Mouse (Mus musculus) right cerebral cortex, postnatal 25 days (tissue): Measurements from ENCODE around the gene Oas1c.
"Not testable (repeated sequence)": the region's sequence is repeated elsewhere in the genome, so short reads cannot be mapped to it uniquely, and the experiment has no call there.

Experiments used
- DNase-seq: peaks from one replicate; pipeline ENCODE4 v3.0.0; 2022

Oas1c gene

GRCm38 (mm10) chr5:120811951-120812819 lies at the start of gene Oas1c:
Gene Oas1c (minus strand): TSS chr5:120812514.
- DNase-seq, result peak; percentile 73

GRCm38 (mm10) chr5:120861121-120861520 lies 48.8 kb upstream of the Oas1c start, which contains the start of gene Oas1h:
Gene Oas1h (plus strand): TSS chr5:120861421.
- DNase-seq, result no peak

GRCm38 (mm10) chr5:120859241-120859640 lies 46.9 kb upstream of the Oas1c start:
- DNase-seq, result no peak

GRCm38 (mm10) chr5:120849601-120850136 lies 37.4 kb upstream of the Oas1c start:
- no peak for DNase-seq

- DNase-seq, result no peak
Measured at GRCm38 (mm10) chr5:120847067-120847466, 34.8 kb upstream of the Oas1c start, which contains the start of gene Oas1f. Gene Oas1f (plus strand): TSS chr5:120847367.

- DNase-seq, result no peak
Measured at GRCm38 (mm10) chr5:120844713-120845112, 32.4 kb upstream of the Oas1c start.

- no peak for DNase-seq
Measured at GRCm38 (mm10) chr5:120836731-120837585, 24.6 kb upstream of the Oas1c start.

- DNase-seq, result no peak
Measured at GRCm38 (mm10) chr5:120833335-120834280, 21.3 kb upstream of the Oas1c start.

GRCm38 (mm10) chr5:120831031-120831430 lies 18.7 kb upstream of the Oas1c start:
- no peak for DNase-seq

GRCm38 (mm10) chr5:120818999-120819398 lies 6.7 kb upstream of the Oas1c start:
- DNase-seq, result no peak

GRCm38 (mm10) chr5:120815949-120816348 lies 3.6 kb upstream of the Oas1c start:
- no peak for DNase-seq

GRCm38 (mm10) chr5:120813023-120813422 lies 709 bp upstream of the Oas1c start:
- no peak for DNase-seq

- no peak for DNase-seq
Measured at GRCm38 (mm10) chr5:120809171-120809570, 3.1 kb downstream of the Oas1c start.

GRCm38 (mm10) chr5:120806458-120806857 lies 5.9 kb downstream of the Oas1c start:
- no peak for DNase-seq

GRCm38 (mm10) chr5:120803596-120803995 lies 8.7 kb downstream of the Oas1c start:
- no peak for DNase-seq

- DNase-seq, result not testable (repeated sequence)
Measured at GRCm38 (mm10) chr5:120798943-120799342, 13.4 kb downstream of the Oas1c start.

GRCm38 (mm10) chr5:120798147-120798546 lies 14.2 kb downstream of the Oas1c start:
- DNase-seq, result not testable (repeated sequence)

- not testable (repeated sequence) for DNase-seq
Measured at GRCm38 (mm10) chr5:120795480-120796034, 16.8 kb downstream of the Oas1c start, which contains the start of gene Oas1e. Gene Oas1e (minus strand): TSS chr5:120795530.

GRCm38 (mm10) chr5:120793043-120793442 lies 19.3 kb downstream of the Oas1c start:
- no peak for DNase-seq

- no peak for DNase-seq
Measured at GRCm38 (mm10) chr5:120787042-120787441, 25.3 kb downstream of the Oas1c start.

- no peak for DNase-seq
Measured at GRCm38 (mm10) chr5:120782446-120782845, 29.9 kb downstream of the Oas1c start.

- no peak for DNase-seq
Measured at GRCm38 (mm10) chr5:120781646-120782045, 30.7 kb downstream of the Oas1c start.
